Mouse (Mus musculus): Measurements from ENCODE around the gene Nudt3.

DNA sequence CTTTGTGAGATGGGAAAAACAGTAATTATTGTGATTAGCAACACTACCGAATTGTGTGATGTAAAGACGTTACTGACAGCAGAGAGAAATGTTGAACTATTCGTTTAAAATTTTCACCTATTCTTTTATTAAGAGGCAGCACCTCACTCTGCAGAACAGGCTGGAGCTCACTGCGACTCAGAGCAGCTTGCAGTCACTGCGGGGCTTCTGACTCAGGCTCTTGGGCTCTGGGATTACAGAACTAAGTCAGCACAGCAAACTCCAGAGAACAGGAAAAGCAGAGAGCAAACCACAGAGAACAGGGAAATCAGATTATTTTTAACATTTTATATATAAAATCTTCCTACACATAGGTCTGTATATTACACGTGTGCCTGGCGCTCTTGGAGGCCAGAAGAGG lies 13.7 kb downstream of the Nudt3 start:
- TF ChIP-seq CTCF (conservative IDR thresholded peaks at IDR 0.05 in 1 of 2, IDR thresholded peaks at IDR 0.05 in 1 of 2; ENCODE audit: low read depth in 2 of 2, low read length in 2 of 2) (no peak), JUND (conservative IDR thresholded peaks at IDR 0.05; ENCODE audit: low read depth, low read length) (no peak), TBP (conservative IDR thresholded peaks at IDR 0.05; ENCODE audit: low read depth, low read length) (no peak), KAT2A (IDR thresholded peaks at IDR 0.05; ENCODE audit: insufficient replicate concordance, low read length) (no peak), HCFC1 (IDR thresholded peaks at IDR 0.05; ENCODE audit: low read depth, low read length) (no peak), EP300 (IDR thresholded peaks at IDR 0.05; ENCODE audit: low read length) (no peak)
